Mouse (Mus musculus) B cell, adult 2 months (primary cell): ENCODE data around the gene Rassf8.

ENCODE experiments used
- DNase-seq, 2 experiments: peaks; one replicate each; pipeline ENCODE4 v3.0.0; 2022

Rassf8 gene

DNA sequence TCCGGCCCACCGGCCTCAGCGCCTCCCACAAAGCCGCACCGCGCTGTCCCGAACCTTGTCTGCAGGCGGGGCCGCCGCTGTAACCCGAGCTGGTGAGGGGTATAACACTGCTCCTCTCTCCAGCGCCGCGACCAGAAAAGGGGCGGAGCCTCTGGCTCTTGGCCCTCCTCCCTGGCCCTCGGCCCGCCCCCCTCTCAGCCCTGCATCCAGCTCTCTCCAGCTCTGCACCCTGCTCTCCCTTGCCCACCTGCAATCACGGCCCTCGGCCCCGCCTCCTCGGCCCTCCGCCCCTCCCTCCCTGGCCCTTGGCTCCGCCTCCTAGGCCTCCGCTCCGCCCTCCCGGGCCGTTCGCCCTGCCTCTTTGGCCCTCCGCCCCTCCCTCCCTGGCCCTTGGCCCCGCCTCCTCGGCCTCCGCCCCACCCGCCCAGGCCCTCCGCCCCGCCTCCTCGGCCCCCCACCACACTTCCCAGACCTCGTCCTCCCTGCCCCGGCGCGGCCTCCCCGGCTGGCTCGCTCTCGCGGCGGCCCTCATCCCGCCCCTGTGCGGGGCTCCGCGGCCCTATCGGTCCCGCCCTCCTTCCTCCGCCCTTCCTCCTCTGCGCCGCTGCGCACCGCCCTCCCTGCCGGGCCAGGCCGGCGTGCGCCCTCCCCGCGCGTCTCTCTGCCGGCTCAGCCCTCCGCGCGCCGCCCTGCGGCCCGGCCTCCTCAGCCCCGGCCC is at the start of gene Rassf8:
TSS of gene Rassf8 (plus strand) at position 617 of the 718 bp plus-strand sequence.
- peak; percentile 79 to 83 for DNase-seq

DNA sequence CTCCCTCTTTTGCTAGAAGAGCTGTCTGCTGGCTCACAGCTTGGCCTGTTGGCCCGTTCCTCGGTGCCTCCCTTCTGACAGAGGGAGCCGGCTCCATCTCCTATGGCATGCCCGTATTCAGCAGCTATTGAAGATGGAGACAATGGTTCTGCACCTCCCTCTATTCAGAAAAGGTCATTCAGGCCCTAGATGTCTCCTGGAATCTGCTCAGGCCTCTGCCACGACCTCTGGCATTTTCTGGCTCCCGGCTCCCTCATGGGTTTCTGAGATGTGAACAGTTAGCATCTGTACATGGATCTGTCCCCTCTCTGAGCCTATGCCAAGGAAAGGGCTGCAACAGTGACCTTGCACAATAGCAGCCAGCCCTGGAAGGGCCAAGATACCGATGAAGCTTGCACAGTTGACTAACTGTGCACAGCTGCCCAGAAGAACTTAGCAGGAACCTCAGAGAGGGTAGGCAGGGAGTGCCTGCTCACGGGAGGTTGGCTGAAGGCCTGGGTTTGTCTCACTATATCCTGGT is 45.5 kb upstream of the Rassf8 start:
- DNase-seq, result no peak

GRCm38 (mm10) chr6:145703667-145704066 is 42.9 kb upstream of the Rassf8 start:
- DNase-seq, result no peak

DNA sequence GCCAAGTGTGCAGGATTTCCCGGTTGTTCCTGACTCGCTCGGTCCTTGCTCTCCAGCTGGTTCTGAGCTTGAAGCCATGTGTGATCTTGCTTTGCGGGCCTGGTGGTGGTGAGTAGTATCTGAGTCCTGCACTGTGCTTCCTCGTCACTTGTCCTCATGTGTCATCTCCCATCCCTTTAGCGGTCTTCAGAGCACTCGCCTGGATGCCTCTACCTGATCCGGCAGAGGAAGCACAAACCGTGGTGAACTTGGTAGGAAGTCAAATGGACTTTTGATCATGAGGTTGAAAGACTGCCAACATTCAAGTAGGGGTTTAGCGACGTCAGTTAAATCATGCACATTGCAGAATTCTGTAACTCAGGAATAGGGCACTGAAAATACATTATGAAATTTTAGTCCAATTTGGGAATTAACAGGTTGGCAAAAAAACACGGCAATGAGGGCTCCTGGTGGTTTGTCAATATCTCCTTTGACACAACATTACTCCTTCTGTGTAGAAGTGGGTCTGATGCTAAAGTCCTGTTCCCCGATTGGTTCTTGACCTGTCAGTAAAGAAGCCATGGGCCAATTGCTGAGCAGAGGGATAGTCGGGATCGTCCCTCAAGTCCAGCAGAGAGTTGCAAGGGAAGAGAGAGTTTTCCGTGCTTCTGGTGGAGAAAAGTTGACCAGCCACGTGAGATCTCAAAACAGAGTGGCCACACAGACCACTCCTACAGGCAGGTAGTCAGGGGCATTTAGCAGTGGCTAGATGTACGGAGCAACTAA is 36.4 kb upstream of the Rassf8 start:
- no peak for DNase-seq

DNA sequence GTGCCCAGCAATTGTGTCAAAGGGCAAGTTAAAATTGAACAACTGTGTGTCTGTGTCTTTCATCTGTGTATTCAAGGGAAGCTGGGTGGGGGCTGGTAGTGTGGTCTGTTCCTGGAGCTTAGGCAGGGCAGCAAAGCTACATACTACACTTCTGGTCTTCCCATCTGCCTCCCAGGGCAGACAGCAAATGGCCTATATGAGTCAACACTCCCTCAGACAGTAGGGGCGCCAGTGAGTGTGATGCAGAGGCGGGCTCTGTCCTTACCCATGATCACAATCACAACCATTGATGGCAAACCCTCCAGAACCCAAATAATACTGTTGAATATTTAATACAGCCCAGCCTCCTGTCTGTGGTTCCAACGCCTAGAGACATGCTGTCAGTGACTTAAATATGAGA is 35.8 kb upstream of the Rassf8 start:
- no peak for DNase-seq

DNA sequence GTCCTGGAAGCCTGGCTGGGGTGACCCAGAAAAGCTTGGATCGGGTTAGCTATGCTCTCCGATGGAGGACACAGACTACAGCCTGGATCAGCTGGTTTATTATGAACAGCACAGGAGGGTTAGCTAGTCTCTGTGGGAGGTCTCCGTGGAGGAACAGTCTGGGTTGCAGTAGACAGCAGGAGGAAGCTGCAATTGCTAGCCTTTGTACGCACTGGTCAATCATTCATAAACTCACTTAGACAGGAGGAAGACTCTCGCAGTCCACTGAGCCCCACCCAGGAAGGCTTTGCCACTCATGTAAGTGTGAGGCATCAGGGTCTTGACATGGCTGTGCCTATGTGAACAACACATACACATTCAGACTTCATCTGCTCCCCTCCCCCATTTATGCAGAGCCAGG is 35.2 kb upstream of the Rassf8 start:
- no peak for DNase-seq

DNA sequence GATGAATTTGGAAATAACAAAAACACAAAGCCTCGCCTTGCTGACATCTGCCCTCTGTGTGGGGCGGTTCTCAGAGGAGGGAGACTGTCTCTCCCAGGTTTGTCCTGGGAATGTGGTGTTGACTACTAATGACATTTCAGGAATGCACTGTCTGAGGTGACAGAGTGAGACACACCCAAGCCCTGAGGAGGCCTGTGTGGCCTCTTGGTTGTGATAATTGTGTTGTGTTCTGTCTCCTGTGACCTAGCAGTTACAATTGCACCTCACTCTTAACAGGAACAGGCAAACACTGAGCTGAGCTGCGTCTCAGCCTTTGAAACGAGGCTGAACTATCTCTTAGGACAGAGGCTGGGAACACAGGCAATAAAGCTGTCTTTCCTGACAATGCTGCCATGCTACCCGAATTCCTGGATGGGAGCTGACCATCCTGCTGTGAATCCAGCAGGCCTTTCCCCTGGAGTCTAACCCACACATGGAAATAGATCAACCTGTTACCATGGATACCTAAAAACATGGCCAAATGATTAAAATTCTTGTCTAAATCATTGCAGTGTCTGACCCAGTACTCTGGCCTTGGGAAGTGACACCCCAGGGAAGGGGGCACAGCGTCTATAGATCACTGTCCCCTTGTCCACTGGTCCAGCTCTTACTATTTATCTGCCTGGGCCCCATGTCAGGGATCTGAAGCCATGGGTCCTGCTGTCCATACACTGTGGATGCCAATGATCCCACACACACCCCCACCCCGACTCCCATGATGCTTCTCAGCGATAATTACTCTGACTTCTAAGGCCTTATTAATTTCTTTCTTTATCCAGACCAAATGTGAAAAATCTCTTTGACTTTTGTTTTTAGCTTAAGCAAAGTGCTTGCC is 33.1 kb upstream of the Rassf8 start:
- DNase-seq, result no peak

- no peak for DNase-seq
Measured at GRCm38 (mm10) chr6:145714131-145714530, 32.4 kb upstream of the Rassf8 start.

DNA sequence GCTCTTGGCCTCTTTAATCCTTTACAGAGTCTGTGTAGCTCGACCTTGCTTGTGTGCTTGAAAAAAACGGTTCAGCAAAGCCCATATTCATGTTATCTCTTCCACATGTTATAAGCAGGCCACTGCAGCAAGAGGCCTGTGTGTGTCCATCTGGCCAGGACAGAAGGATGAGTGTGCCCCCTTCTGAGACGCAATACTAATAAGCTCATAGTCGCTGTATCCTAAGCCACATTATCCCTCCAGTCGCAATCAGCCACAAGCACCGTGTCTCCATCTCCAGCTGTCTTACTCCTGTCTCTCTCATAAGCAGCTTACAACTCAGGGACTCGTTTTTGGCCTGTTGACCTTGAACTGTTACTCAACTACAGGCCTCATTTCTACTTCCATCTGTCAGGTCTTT is 24.0 kb upstream of the Rassf8 start:
- no peak for DNase-seq

DNA sequence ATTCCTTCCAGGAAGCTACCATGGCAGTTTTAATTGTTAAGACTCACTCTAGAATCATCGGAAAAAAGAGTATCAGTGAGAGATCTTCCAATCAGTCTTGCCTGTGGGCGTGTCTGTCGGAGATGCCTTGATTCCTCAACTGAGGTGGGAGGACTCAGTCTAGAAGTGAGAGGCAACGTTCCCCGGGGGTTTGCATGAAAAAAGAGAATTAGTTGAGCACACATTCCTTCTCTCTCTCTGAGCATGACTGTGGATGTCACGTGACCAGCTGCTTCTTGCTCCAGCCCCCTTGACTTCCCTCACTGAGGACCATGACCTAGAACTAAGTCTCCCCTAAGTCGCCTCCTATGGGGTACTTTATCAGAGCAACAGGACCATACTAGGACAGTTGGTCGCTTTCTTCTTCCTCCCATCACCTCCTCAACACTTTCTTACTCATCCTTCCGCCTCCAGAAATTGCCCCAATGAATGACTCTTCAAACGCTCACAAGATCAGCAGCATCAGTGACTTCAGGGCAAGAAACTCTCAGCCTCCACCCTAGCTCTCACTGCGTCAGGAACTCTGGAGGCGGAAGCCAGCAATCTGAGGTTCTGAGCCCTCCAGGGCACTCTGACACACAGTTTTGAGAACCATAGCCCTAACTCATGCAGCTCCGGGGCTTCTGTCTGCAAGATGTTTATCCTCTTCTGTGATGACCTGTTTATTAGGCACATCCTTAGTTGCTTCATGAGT is 23.3 kb upstream of the Rassf8 start:
- DNase-seq, result no peak

DNA sequence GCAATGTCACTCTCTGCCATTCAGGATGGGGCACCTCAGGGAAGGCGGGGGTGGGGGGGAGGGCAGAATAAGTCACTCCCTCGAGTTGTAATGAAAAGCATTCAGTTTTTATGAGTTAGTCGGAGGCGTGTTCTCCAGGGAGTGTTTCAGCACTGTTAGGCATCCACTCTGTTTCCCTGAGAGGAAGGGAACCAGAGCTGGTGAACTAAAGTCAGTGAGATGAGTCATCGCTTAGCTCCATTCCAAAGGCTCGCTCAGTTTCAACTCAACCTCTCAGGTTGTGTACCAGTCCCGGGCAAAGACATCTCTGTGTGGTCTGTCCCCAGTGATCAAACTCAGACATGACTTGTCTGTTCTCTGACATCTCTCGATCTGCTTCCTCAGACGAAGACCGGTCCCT is 20.7 kb upstream of the Rassf8 start:
- no peak for DNase-seq

DNA sequence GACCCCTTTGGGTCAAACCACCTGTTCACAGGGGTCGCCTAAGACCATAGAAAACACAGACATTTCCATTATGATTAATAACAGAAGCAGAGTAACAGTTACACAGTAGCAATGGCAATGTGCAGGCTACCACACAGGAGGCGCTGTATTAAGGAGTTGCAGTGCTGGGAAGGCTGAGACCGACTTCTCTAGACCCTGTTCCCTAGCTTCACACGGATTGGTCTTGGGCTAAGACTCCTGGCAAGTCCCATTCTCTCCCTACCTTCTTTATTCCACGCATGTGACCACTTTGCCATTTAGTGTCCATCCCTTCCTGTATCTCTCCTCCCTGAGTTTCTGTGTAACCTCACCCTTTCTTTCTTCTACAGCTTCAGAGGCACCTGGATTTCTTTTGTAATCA is 19.6 kb upstream of the Rassf8 start:
- DNase-seq, result no peak

GRCm38 (mm10) chr6:145732868-145733267 is 13.7 kb upstream of the Rassf8 start:
- DNase-seq, result no peak

- DNase-seq, result no peak
Measured at GRCm38 (mm10) chr6:145733276-145733675, 13.3 kb upstream of the Rassf8 start.

DNA sequence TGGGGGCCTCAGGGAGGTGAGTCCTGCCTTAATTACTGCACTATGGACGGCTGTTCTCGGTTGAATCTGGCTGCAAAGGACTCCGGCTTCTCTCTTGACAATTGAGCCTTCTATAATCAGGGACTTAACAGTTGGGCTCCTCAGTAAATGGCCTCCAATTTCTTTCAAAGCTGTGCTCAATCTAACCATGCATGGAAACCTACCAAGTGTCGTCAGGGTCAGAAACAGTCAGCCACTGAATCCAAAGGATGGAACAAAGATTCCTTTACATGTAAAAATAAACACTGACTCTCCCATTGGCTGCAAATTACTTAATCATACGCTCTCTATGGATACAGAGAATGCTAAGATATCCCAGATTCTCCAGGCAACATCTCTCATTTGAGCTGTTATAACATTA is 12.6 kb upstream of the Rassf8 start:
- DNase-seq, result no peak

DNA sequence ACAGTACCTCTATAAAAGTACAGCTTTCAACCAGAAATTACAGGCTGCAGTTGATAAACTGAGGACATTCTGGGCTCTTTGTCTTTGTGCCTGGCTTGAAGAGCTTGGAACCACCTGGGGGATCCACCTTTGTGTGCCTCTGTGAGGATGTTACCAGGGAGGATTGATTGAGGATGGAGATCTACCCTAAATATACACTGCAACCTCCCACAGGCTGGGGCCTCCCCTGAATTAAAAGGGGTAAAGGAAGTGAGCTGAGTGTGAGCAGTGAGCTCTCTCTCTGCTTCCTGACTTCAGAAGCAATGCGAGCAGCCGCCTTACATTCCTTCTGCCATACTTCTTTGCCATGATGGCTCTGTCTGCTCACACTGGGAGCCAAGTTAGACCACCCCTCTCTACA is 10.4 kb upstream of the Rassf8 start:
- no peak for DNase-seq

DNA sequence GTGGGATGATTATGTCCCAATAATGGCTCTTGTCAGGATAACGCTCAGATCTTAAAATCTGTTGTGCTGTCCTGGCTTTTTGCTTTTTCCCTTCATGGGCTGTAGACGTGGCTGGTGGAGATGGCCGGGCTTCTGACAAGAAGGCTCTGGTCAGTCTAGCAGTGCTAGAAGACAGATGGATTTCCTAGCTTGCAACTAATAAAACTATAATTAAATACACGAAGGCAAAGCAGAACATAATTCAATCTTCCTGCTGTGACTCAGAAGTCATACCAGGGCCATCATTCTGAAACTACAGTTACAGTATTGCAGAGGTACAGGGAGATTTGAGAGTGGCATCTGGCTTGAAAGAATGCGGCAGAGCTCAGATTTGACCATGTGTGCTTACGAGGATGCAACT is 7.3 kb upstream of the Rassf8 start:
- no peak for DNase-seq

DNA sequence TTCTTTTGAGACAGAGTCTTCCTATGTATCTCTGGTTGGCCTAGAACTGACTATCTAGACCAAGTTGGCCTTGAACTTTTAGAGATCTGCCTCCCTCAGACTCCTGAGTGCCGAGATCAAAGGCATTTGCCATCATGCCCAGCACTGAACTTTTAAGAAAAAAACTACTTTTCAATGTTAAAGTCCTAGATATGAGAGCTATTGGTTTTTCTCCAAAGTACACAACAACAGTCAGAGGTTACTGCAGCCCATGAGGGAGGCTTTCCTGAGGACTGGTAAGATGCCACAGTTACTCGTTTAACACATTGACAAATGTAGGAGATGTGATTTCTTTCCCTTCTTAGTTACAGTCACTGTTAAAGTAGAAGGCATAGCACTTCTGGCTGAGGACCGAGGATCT is 6.5 kb upstream of the Rassf8 start:
- DNase-seq, result no peak

DNA sequence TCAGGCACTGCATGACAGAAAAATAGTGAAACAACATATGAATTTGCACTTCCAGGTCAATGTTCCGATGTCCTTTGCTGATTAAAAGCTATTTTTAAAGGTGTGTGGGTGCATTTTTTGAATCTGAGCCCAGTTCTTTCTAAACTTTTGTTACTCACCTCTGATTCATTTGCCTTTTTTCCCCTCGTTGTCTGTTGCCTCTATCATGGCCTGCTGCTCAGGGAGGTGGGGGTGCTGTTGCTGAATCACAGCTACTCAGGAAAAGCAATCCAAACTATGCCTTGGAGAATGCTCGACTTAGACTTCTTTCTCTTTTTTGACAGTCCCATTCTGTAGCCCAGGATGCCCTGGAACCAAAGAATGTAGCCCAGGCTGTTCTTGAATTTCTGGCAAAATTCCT is 1.3 kb upstream of the Rassf8 start:
- DNase-seq, result no peak

DNA sequence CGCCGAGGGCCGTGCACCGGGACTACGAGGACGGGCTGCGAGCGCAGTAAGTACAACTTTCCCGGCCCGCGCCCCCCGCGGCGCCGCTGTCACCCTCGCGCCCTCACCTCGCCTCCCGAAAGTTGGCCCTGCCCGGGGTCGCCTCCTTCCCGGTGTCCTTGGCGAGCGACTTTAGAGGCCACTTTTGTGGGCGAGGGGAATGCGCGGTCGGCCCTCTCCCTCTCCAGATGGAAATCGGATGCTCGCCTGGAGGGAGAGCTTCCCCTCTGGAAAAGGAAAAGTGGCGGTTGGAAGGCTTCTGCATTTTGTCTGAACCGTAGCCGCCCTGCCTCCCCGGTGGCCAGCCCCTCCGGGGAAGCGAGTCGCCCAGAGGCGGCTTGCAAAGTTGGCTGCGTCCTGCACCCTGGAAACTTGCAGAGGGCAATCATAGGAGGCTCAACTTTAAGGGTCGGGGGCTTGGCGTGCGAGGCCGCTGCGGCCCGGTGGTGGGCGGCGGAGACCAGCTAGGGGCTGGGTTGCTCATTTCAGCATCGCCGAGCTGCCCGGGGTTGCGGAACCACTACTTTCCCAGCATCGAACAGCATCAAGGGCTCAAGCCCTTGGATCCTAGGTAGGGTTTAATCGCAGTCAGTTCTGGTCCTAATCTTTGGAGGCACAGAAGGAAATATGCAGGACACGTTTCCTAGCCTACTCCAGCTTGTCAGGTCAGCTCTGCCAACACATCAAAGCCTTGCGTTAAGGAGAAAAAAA is 548 bp downstream of the Rassf8 start:
- DNase-seq, result peak; percentile 45 to 47

DNA sequence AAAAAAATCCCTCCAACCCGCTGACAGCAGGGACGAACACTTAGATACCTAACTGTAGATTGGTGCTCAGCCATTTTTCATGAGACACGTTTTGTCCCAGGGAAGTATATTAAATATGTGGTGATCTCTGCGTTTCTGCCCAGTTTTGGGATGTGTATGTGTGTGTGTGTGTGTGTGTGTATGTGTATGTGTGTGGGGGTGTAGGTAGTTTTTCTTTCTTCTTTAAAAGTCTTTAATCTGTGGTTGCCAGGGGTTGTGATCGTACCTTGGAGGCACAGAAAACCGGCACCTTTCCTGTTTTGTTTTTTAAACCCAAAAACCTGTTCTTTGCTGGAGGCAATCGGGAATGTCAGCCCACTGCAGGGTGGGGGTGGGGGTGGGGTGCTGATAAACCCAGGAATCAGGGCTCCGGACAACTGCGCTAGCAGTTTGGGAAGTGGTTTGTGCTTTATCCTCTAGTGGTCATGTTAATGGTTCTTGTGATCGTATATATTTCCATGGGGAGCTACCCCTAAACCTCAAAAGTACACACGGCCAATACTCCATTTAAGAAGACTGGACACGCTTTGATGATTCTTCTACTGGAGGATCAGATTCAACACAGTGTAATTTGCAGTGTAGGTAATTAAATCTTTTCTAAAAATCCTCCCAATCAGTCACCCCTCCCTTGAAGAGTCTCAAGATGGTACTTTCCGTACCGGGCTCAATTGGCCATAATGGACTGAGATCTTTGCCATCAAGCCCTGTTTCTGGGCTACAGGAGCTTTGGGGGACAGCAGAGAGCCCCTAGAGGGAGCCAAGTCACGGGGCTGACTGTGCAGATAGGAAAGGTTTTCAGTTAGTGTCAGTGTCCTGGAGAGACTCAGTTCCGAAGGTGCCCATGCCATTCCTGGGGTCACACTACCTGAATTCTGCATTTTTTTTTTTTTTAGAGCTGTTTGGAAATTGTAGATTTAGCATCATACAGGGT is 1.4 kb downstream of the Rassf8 start:
- DNase-seq, result no peak
